Mouse (Mus musculus): ENCODE data around the gene Olfr1344.
"Not testable (repeated sequence)": the region's sequence is repeated elsewhere in the genome, so short reads cannot be mapped to it uniquely, and the experiment has no call there.

DNA sequence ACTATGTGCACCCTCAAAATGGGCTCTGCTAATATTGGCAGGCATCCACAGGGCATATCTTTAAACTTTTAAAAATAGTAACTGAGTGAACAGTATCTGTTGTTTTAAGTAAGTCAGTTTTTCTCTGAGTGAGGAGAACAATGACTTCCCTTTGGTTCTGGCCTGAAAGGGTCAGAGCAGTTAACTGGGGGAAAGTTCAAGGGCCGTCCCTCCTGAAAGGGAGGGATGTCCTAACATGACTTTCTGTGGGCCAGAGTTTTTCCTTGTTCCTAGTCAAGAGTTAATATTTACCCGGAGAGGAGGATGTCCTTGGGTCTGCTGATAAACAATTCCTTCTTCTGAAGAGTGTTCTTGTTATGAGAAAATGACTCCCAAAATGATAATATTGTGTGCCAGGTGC is 39.1 kb downstream of the Olfr1344 start:
- TF ChIP-seq CTCF (IDR thresholded peaks at IDR 0.05; ENCODE audit: low read depth, low read length); POLR2A (IDR thresholded peaks at IDR 0.05; ENCODE audit: extremely low read depth, insufficient read depth, low read length): not testable (repeated sequence)

All from liver, adult 2 months (tissue).